Mouse (Mus musculus) liver, adult (tissue): ENCODE measurements around the gene Tmeff1.

Experiments
- GATA4 ChIP-seq: IDR thresholded peaks from 2 replicates; pipeline ENCODE4 v1.6.1; 2014; ENCODE audit warnings: mild to moderate bottlenecking, low read length; ENCODE audit not compliant: insufficient replicate concordance

The Tmeff1 gene

GRCm38 (mm10) chr4:48549661-48550060 lies 35.3 kb upstream of the Tmeff1 start:
- no peak for TF ChIP-seq GATA4

- no peak for TF ChIP-seq GATA4
Measured at GRCm38 (mm10) chr4:48552486-48553064, 32.4 kb upstream of the Tmeff1 start.

GRCm38 (mm10) chr4:48554132-48554531 lies 30.8 kb upstream of the Tmeff1 start:
- TF ChIP-seq GATA4, result no peak

- no peak for TF ChIP-seq GATA4
Measured at GRCm38 (mm10) chr4:48555729-48556128, 29.2 kb upstream of the Tmeff1 start.

GRCm38 (mm10) chr4:48559652-48560051 lies 25.3 kb upstream of the Tmeff1 start:
- no peak for TF ChIP-seq GATA4

- no peak for TF ChIP-seq GATA4
Measured at GRCm38 (mm10) chr4:48561824-48562223, 23.1 kb upstream of the Tmeff1 start.

GRCm38 (mm10) chr4:48564962-48565361 lies 20.0 kb upstream of the Tmeff1 start:
- no peak for TF ChIP-seq GATA4

- TF ChIP-seq GATA4, result no peak
Measured at GRCm38 (mm10) chr4:48576361-48576760, 8.6 kb upstream of the Tmeff1 start.

GRCm38 (mm10) chr4:48577831-48578230 lies 7.1 kb upstream of the Tmeff1 start:
- TF ChIP-seq GATA4, result no peak

GRCm38 (mm10) chr4:48578399-48578798 lies 6.6 kb upstream of the Tmeff1 start:
- TF ChIP-seq GATA4, result no peak

- TF ChIP-seq GATA4, result no peak
Measured at GRCm38 (mm10) chr4:48579475-48580110, 5.4 kb upstream of the Tmeff1 start.

- TF ChIP-seq GATA4, result no peak
Measured at GRCm38 (mm10) chr4:48581201-48581600, 3.8 kb upstream of the Tmeff1 start.

GRCm38 (mm10) chr4:48581993-48582392 lies 3.0 kb upstream of the Tmeff1 start:
- TF ChIP-seq GATA4, result no peak

- no peak for TF ChIP-seq GATA4
Measured at GRCm38 (mm10) chr4:48582941-48583340, 2.0 kb upstream of the Tmeff1 start.

- no peak for TF ChIP-seq GATA4
Measured at GRCm38 (mm10) chr4:48585241-48586098, 496 bp downstream of the Tmeff1 start.

- no peak for TF ChIP-seq GATA4
Measured at GRCm38 (mm10) chr4:48586099-48586821, 1.3 kb downstream of the Tmeff1 start.

GRCm38 (mm10) chr4:48587526-48587925 lies 2.6 kb downstream of the Tmeff1 start:
- TF ChIP-seq GATA4, result no peak
